Mouse (Mus musculus) limb, embryonic 12.5 days (tissue): ENCODE data around the gene Ccdc27. TPM values are rescaled to one million over a fixed set of nuclear protein-coding genes. Genes with fewer than 3 reads are reported as not detected.

ENCODE experiments used
- ATAC-seq: fragments of 200-750 bp; cut with Nextera tagmentation; 2 replicates; pipeline ENCODE4 v1.8.0; 2017; ENCODE audit warnings: low read depth, moderate TSS enrichment; ENCODE audit not compliant: insufficient number of reproducible peaks, insufficient read depth, low FRiP score, low TSS enrichment
- H3K27ac ChIP-seq: fragments of 300-500 bp; sonication (generic); 2 replicates; pipeline ENCODE4 v1.5.1; 2016; ENCODE audit warnings: mild to moderate bottlenecking, moderate library complexity
- H3K27me3 ChIP-seq: fragments of 300-500 bp; sonication (generic); 2 replicates; pipeline ENCODE4 v1.6.1; 2016; ENCODE audit warnings: mild to moderate bottlenecking, moderate library complexity
- H3K36me3 ChIP-seq: fragments of 300-500 bp; sonication (generic); 2 replicates; pipeline ENCODE4 v1.6.1; 2016; ENCODE audit warnings: mild to moderate bottlenecking, moderate library complexity
- H3K4me1 ChIP-seq: fragments of 300-500 bp; sonication (generic); replicated peaks from 2 replicates; pipeline ENCODE4 v1.6.1; 2016
- H3K4me2 ChIP-seq: fragments of 300-500 bp; sonication (generic); 2 replicates; pipeline ENCODE4 v1.6.1; 2016; ENCODE audit warnings: mild to moderate bottlenecking, moderate library complexity
- H3K4me3 ChIP-seq: fragments of 300-500 bp; sonication (generic); replicated peaks from 2 replicates; pipeline ENCODE4 v1.5.1; 2016; ENCODE audit warnings: mild to moderate bottlenecking
- H3K9ac ChIP-seq: fragments of 300-500 bp; sonication (generic); replicated peaks from 2 replicates; pipeline ENCODE4 v1.6.1; 2016; ENCODE audit warnings: mild to moderate bottlenecking, moderate library complexity
- H3K9me3 ChIP-seq: fragments of 300-500 bp; sonication (generic); 2 replicates; pipeline ENCODE4 v1.6.1; 2016; ENCODE audit warnings: mild to moderate bottlenecking, moderate library complexity
- WGBS: fragments of 180-500 bp; shearing (Covaris S2); methylation state at CpG from one replicate; pipeline ENCODE4 v1.1.7; 2016; 5-methylcytosine and 5-hydroxymethylcytosine counted together
- polyA plus RNA-seq: library from polyadenylated mRNA; unstranded; fragments of >200 nt; fragmentation: Nextera tagmentation; extraction: Ambion mirVana; gene quantifications from 2 replicates; pipeline ENCODE4 v1.2.1, GENCODE M21; 2016

The Ccdc27 gene
- polyA plus RNA-seq, 1 experiment from 2014 or later, result not detected

GRCm38 (mm10) chr4:154026441-154026761 lies 16.1 kb downstream of the Ccdc27 start:
- Histone ChIP-seq H3K27me3 (peaks cover 56% of the 10 kb centered on the region), H3K36me3 (peaks cover 11% of the 10 kb centered on the region), H3K4me3 (peak overlapping the region; percentile 40), H3K4me1 (peaks cover 10% of the 10 kb centered on the region), H3K4me2 (peak overlapping the region; percentile 67), H3K9ac (no peak overlapping the region), H3K9me3 (no peaks in the 10 kb centered on the region), H3K27ac (no peak overlapping the region)
- ATAC-seq, result no peak
- WGBS, result 35% methylated on average over 2 of the region's 2 CpGs

DNA sequence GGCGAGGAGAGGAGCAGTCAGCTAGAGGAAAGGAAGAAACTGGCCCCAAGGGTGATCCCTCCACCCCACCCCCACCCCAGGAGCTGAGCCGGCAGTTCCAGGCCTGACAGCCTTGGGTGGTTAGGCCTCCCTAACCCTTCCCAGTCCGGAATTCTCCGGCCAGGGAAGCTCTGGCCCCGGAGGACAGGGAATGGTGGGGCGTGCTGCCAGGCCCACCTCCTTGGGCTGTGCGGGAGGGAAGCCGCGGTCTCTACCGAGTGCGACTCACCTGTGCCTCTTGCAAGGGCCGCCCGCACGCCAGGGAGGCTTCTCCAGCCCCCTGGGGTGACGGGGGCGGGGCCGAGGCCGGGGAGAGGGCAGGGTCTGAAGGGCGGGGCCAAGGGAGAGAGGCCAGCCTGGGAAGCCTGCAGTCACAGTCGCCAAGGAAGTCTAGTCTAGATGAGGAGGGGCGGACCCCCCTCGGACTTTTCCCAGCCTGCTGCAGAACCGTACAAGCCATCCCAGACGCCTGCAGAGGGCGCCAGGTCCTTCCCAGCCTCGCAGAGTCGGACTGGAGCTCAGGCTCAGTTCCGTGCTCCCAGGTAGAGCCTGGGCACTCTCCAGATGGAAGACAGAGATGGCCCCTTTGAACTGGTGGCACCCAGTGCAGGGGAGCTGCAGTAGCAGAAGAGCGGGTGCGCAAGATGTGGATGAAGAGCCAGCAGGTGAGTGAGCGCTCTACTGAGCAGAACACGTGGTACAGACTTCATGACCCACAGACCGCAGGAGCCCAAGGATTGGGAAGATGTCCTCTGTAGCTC lies 16.6 kb downstream of the Ccdc27 start, which contains the start of gene Smim1:
TSS of gene Smim1 (minus strand) at position 590 of the 800 bp plus-strand sequence.
- peaks cover 56% of the 10 kb centered on the region for H3K27me3 ChIP-seq
- no peak within 1 kb of the TSS for H3K27ac ChIP-seq
- peak; percentile 15; the same call in 1 of the 2 replicates for ATAC-seq
- peaks cover 17% of the 10 kb centered on the region for H3K36me3 ChIP-seq
- no peaks in the 10 kb centered on the region for H3K9me3 ChIP-seq
- peak within 1 kb of the TSS; percentile 67 for H3K4me2 ChIP-seq
- peak within 1 kb of the TSS; percentile 58 for H3K9ac ChIP-seq
- peak within 1 kb of the TSS; percentile 40 for H3K4me3 ChIP-seq
- WGBS, result under 1% methylated on average over 33 of the region's 33 CpGs
- peaks cover 10% of the 10 kb centered on the region for H3K4me1 ChIP-seq

DNA sequence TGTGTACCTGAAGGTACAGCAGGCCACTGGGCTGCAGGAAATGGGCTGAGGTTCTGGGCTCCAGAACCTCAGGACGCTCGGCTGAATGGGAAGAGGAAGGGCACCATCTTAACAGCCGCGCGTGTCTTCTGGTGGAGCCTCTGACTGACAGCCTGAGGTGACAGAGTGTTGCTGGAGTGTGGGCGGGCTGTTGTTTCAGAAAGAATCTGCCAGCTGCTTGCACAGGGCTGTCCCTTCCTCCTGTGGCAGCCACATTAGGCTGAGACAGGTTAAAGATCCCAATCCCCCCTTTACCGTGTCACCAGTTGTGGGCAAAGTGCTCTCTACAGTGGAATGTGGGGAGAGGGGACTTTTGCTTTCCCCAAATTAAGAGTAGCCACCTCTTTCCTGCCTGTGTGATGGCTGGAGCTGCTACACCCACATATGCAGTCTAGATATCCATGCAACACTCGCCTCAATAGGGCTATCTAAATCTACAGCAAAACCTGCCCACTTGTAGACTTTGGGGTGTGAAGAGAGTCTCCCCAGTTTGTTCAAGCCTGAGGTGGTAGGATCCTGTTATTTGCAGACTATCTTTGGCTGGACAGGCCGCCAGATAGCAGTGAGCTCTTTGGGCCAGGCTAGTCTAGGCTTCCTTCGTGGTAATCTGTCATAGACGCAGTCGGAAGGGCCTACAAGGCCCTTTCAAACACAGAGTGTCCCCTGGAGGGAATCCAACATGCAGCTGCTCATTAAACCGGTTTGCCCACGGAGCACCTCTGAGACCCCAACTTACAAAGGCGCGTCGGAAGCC lies 17.6 kb downstream of the Ccdc27 start:
- Histone ChIP-seq H3K4me2 (peak overlapping the region; percentile 67), H3K4me1 (peaks cover 10% of the 10 kb centered on the region), H3K4me3 (peak overlapping the region; percentile 40), H3K9me3 (no peaks in the 10 kb centered on the region), H3K27me3 (peaks cover 56% of the 10 kb centered on the region), H3K9ac (no peak overlapping the region; the same call in 1 of the 2 replicates), H3K27ac (no peak overlapping the region), H3K36me3 (peaks cover 26% of the 10 kb centered on the region)
- 39% methylated on average over 17 of the region's 17 CpGs for WGBS
- no peak for ATAC-seq

DNA sequence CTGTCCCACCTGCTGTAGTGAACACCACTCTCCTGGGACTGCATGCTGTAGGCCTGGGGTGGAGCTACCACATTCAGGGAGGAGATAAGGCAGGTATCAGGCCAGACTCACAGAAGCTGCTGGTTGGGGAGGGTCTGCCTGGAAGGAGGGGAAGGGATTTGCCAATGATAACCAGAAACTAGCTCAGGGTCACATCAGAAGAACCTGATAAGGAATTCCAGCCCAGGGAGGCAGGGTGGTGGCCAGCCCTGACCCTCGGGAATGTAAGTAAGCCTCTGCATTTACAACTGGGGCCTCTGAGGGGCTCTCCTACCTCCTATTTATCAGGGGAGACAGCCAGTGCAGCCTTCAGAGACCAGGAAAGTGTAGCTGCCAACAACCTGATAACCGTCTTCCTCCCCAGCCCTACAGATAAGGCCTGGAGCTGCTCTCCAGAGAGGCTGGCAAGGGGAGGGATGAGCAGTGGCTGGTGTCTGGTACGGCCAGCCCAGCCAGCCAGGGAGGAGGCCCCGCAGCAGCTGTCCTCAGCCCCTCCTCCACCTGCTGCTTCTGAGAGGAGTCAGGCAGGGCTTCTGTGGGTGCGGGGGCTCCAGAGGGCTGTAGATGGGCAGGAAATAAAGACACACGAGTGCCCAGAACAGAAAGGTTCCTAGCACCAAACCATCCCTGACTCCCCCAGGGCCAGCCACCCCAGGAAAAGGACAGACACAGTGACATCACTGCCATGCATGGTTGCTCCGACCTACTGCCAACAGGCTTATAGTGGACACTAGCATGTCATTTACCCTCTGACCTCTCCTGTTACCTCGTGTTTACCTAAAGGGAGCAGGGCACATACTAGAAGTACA lies 18.5 kb downstream of the Ccdc27 start:
- no peak overlapping the region for H3K27ac ChIP-seq
- WGBS, result 24% methylated on average over 8 of the region's 8 CpGs
- peaks cover 56% of the 10 kb centered on the region for H3K27me3 ChIP-seq

DNA sequence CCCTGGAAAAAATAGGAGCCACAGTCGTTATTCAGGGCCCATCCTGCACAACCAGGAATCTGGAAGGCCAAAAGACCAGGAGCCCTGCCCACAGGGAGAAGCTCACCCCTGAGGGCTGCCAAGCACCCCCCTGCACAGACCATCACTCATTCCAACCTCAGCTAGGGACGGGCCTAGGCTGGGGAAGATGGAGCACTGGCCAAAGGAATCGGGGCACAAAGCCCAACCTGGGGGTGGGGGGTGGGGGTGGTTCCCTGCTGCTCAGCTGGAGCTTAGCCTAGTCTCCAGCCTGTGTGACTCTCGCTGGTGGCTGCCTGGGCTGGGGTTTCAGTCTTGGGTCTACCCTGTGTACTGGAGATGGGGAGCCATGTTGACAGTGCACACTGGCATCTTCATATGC lies 19.6 kb downstream of the Ccdc27 start:
- 57% methylated on average over 4 of the region's 4 CpGs for WGBS
- H3K4me2 ChIP-seq, result no peak overlapping the region
- no peak overlapping the region for H3K27ac ChIP-seq
- H3K27me3 ChIP-seq, result peaks cover 51% of the 10 kb centered on the region
- no peak overlapping the region for H3K9ac ChIP-seq
- no peaks in the 10 kb centered on the region for H3K9me3 ChIP-seq
- peaks cover 47% of the 10 kb centered on the region for H3K36me3 ChIP-seq
- peaks cover 10% of the 10 kb centered on the region for H3K4me1 ChIP-seq
- no peak overlapping the region for H3K4me3 ChIP-seq
- no peak for ATAC-seq

More for the DNA sequence above, 18.5 kb downstream of the Ccdc27 start:
- Histone ChIP-seq H3K4me2 (no peak overlapping the region), H3K36me3 (peaks cover 36% of the 10 kb centered on the region), H3K4me1 (peaks cover 10% of the 10 kb centered on the region), H3K4me3 (no peak overlapping the region), H3K9me3 (no peaks in the 10 kb centered on the region), H3K9ac (no peak overlapping the region; the same call in 1 of the 2 replicates)
- no peak for ATAC-seq

GRCm38 (mm10) chr4:154022407-154022806 lies 20.1 kb downstream of the Ccdc27 start:
- no peak for ATAC-seq
- H3K27ac ChIP-seq, result no peak overlapping the region
- 73% methylated on average over 4 of the region's 4 CpGs for WGBS
- H3K9me3 ChIP-seq, result no peaks in the 10 kb centered on the region
- peaks cover 51% of the 10 kb centered on the region for H3K36me3 ChIP-seq
- peaks cover 10% of the 10 kb centered on the region for H3K4me1 ChIP-seq
- H3K4me2 ChIP-seq, result no peak overlapping the region
- no peak overlapping the region for H3K9ac ChIP-seq
- H3K27me3 ChIP-seq, result peaks cover 47% of the 10 kb centered on the region
- H3K4me3 ChIP-seq, result no peak overlapping the region

GRCm38 (mm10) chr4:154021432-154021831 lies 21.0 kb downstream of the Ccdc27 start:
- Histone ChIP-seq H3K9me3 (no peaks in the 10 kb centered on the region), H3K36me3 (peaks cover 61% of the 10 kb centered on the region), H3K9ac (no peak overlapping the region), H3K4me3 (no peak overlapping the region), H3K27ac (no peak overlapping the region), H3K4me2 (no peak overlapping the region), H3K4me1 (peaks cover 10% of the 10 kb centered on the region), H3K27me3 (peaks cover 37% of the 10 kb centered on the region)
- no peak for ATAC-seq
- WGBS, result 90% methylated on average over 9 of the region's 9 CpGs

DNA sequence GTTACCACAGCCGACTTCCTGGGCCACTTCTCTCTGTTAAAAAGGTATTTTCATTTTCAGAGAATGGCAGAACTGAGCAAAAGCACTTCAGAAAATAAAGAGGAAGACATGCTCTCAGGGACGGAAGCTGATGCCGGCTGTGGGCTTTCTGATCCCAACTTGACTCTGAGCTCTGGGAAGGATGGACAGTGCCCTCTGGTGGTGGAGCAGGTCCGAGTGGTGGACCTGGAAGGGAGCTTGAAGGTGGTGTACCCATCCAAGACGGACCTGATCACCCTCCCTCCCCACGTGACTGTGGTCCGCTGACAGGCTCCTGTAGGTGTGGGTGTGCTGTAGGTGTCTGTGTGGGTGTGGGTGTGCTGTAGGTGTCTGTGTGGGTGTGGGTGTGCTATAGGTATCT lies 22.9 kb downstream of the Ccdc27 start:
- WGBS, result 81% methylated on average over 7 of the region's 7 CpGs
- Histone ChIP-seq H3K9ac (no peak overlapping the region), H3K27me3 (peaks cover 18% of the 10 kb centered on the region), H3K4me2 (no peak overlapping the region), H3K4me3 (no peak overlapping the region), H3K4me1 (no peaks in the 10 kb centered on the region), H3K36me3 (peaks cover 80% of the 10 kb centered on the region), H3K27ac (no peak overlapping the region), H3K9me3 (no peaks in the 10 kb centered on the region)
- no peak for ATAC-seq

GRCm38 (mm10) chr4:154015476-154015875 lies 27.0 kb downstream of the Ccdc27 start:
- H3K27ac ChIP-seq, result no peak overlapping the region

GRCm38 (mm10) chr4:154012132-154012882 lies 30.2 kb downstream of the Ccdc27 start:
- H3K4me3 ChIP-seq, result peak overlapping the region; percentile 100
- H3K27ac ChIP-seq, result peak overlapping the region; percentile 72
- peaks cover 24% of the 10 kb centered on the region for H3K4me1 ChIP-seq
- H3K4me2 ChIP-seq, result peak overlapping the region; percentile 99
- no peaks in the 10 kb centered on the region for H3K27me3 ChIP-seq
- WGBS, result 2% methylated on average over 55 of the region's 55 CpGs
- ATAC-seq, result no peak
- H3K9ac ChIP-seq, result peak overlapping the region; percentile 97
- no peaks in the 10 kb centered on the region for H3K9me3 ChIP-seq
- peaks cover 40% of the 10 kb centered on the region for H3K36me3 ChIP-seq

More at GRCm38 (mm10) chr4:154015476-154015875, 27.0 kb downstream of the Ccdc27 start:
- H3K9ac ChIP-seq, result no peak overlapping the region
- H3K4me2 ChIP-seq, result no peak overlapping the region
- no peak for ATAC-seq
- H3K27me3 ChIP-seq, result no peaks in the 10 kb centered on the region
- peaks cover 70% of the 10 kb centered on the region for H3K36me3 ChIP-seq
- no peaks in the 10 kb centered on the region for H3K9me3 ChIP-seq
- 91% methylated on average over 11 of the region's 11 CpGs for WGBS
- no peak overlapping the region for H3K4me3 ChIP-seq
- peaks cover 24% of the 10 kb centered on the region for H3K4me1 ChIP-seq
